Mouse (Mus musculus) thymus, adult 2 months (tissue): ENCODE results near the gene Gm26992.

Experiments used
- CTCF ChIP-seq: fragments of 200-500 bp; IDR thresholded peaks from 2 replicates; pipeline ENCODE4 v1.5.1; 2012; ENCODE audit warnings: mild to moderate bottlenecking, control low read depth, low read length, moderate library complexity, borderline replicate concordance; ENCODE audit not compliant: control insufficient read depth, poor library complexity, insufficient read depth; ENCODE audit errors: extremely low read depth
- POLR2A ChIP-seq: fragments of 200-500 bp; IDR thresholded peaks from 2 replicates; pipeline ENCODE4 v1.6.1; 2012; ENCODE audit warnings: mild to moderate bottlenecking, low read length, control low read depth, moderate library complexity; ENCODE audit not compliant: control insufficient read depth, poor library complexity, insufficient read depth; ENCODE audit errors: extremely low read depth

- no peak for TF ChIP-seq POLR2A
- TF ChIP-seq CTCF, result no peak
These were observed 107.4 kb downstream of the Gm26992 start for GRCm38 (mm10) chrX:103529185-103529584.
